Mouse (Mus musculus): ENCODE measurements around the gene Rapgef2.

The Rapgef2 gene

GRCm38 (mm10) chr3:79283031-79283430 is 3.3 kb downstream of the Rapgef2 start:
- no peak for DNase-seq (ENCODE audit: low read depth)

- no peak for DNase-seq (ENCODE audit: low read depth)
These were observed 10.3 kb downstream of the Rapgef2 start for GRCm38 (mm10) chr3:79275856-79276645.

GRCm38 (mm10) chr3:79273350-79273749 is 13.0 kb downstream of the Rapgef2 start:
- no peak for DNase-seq (ENCODE audit: low read depth)

GRCm38 (mm10) chr3:79272939-79273338 is 13.4 kb downstream of the Rapgef2 start:
- DNase-seq (ENCODE audit: low read depth) = no peak

GRCm38 (mm10) chr3:79270980-79271555 is 15.2 kb downstream of the Rapgef2 start:
- no peak for DNase-seq (ENCODE audit: low read depth)

GRCm38 (mm10) chr3:79269872-79270271 is 16.4 kb downstream of the Rapgef2 start:
- no peak for DNase-seq (ENCODE audit: low read depth)

GRCm38 (mm10) chr3:79266976-79267375 is 19.3 kb downstream of the Rapgef2 start:
- DNase-seq (ENCODE audit: low read depth) = peak; percentile 37

GRCm38 (mm10) chr3:79261816-79262316 is 24.5 kb downstream of the Rapgef2 start:
- DNase-seq (ENCODE audit: low read depth) = peak; percentile 59

GRCm38 (mm10) chr3:79254023-79254422 is 32.3 kb downstream of the Rapgef2 start:
- DNase-seq (ENCODE audit: low read depth) = no peak

GRCm38 (mm10) chr3:79253416-79253815 is 32.9 kb downstream of the Rapgef2 start:
- no peak for DNase-seq (ENCODE audit: low read depth)

- no peak for DNase-seq (ENCODE audit: low read depth)
These were observed 33.4 kb downstream of the Rapgef2 start for GRCm38 (mm10) chr3:79252921-79253394.

GRCm38 (mm10) chr3:79249955-79250354 is 36.4 kb downstream of the Rapgef2 start:
- DNase-seq (ENCODE audit: low read depth) = peak; percentile 89

GRCm38 (mm10) chr3:79248659-79249235 is 37.6 kb downstream of the Rapgef2 start:
- DNase-seq (ENCODE audit: low read depth) = no peak

GRCm38 (mm10) chr3:79248208-79248607 is 38.1 kb downstream of the Rapgef2 start:
- DNase-seq (ENCODE audit: low read depth) = no peak

- DNase-seq (ENCODE audit: low read depth) = peak; percentile 73
These were observed 42.0 kb downstream of the Rapgef2 start for GRCm38 (mm10) chr3:79244347-79244746.

GRCm38 (mm10) chr3:79242922-79243705 is 43.2 kb downstream of the Rapgef2 start:
- no peak for DNase-seq (ENCODE audit: low read depth)

GRCm38 (mm10) chr3:79242298-79242697 is 44.0 kb downstream of the Rapgef2 start:
- DNase-seq (ENCODE audit: low read depth) = no peak

GRCm38 (mm10) chr3:79239066-79239462 is 47.3 kb downstream of the Rapgef2 start:
- no peak for DNase-seq (ENCODE audit: low read depth)

- peak; percentile 54 for DNase-seq (ENCODE audit: low read depth)
These were observed 47.8 kb downstream of the Rapgef2 start for GRCm38 (mm10) chr3:79238456-79239065.

GRCm38 (mm10) chr3:79237619-79238342 is 48.5 kb downstream of the Rapgef2 start:
- DNase-seq (ENCODE audit: low read depth) = no peak

- no peak for DNase-seq (ENCODE audit: low read depth)
These were observed 51.8 kb downstream of the Rapgef2 start for GRCm38 (mm10) chr3:79234485-79234884.
